Mouse (Mus musculus) CH12.LX (cell line): ENCODE results near the gene Tmem273. TPM values are rescaled to one million over a fixed set of nuclear protein-coding genes. Genes with fewer than 3 reads are reported as not detected.

Experiments used
- DNase-seq: peaks from one replicate; pipeline ENCODE4 v3.0.0-alpha.2; 2013; ENCODE audit errors: extremely low read depth
- H3K27ac ChIP-seq: 2 replicates; pipeline ENCODE4 v1.5.1; 2012; ENCODE audit warnings: low read depth, mild to moderate bottlenecking, control low read depth, moderate library complexity; ENCODE audit not compliant: insufficient read depth
- H3K27me3 ChIP-seq: replicated peaks from 2 replicates; pipeline ENCODE3; 2012; ENCODE audit warnings: inconsistent platforms
- H3K36me3 ChIP-seq, 2 experiments: replicated peaks in 1 of 2; 2 replicates each; pipeline versions ENCODE3 to v1.6.1; 2012; ENCODE audit warnings: inconsistent platforms in 1 of 2, low read length in 1 of 2, mild to moderate bottlenecking in 1 of 2, mixed read lengths in 1 of 2, moderate library complexity in 1 of 2; ENCODE audit not compliant: control insufficient read depth in 1 of 2, insufficient read depth in 1 of 2
- H3K4me1 ChIP-seq, 2 experiments: 2 replicates each; pipeline ENCODE4 v1.6.1; 2012; ENCODE audit warnings: inconsistent platforms in 1 of 2, moderate library complexity in 1 of 2; ENCODE audit not compliant: insufficient read depth in 2 of 2, control insufficient read depth in 1 of 2
- H3K4me2 ChIP-seq: 2 replicates; pipeline ENCODE4 v1.6.1; 2012; ENCODE audit warnings: low read depth, mild to moderate bottlenecking, control low read depth; ENCODE audit not compliant: poor library complexity, insufficient read depth, severe bottlenecking
- H3K4me3 ChIP-seq, 3 experiments: fragments of 150-350 bp in 1 of 3; sonication (generic) in 1 of 3; replicated peaks in 1 of 3; 2 replicates each; pipeline versions ENCODE3 to v1.5.1; 2011 to 2012; ENCODE audit warnings: low read depth in 2 of 3, low read length in 2 of 3, mild to moderate bottlenecking in 2 of 3, moderate library complexity in 2 of 3, control low read depth in 1 of 3, improper control_type of control experiment in 1 of 3, inconsistent platforms in 1 of 3, mixed read lengths in 1 of 3; ENCODE audit not compliant: poor library complexity in 1 of 3
- H3K79me2 ChIP-seq: replicated peaks from 2 replicates; pipeline ENCODE4 v1.6.1; 2012; ENCODE audit warnings: mild to moderate bottlenecking, moderate library complexity; ENCODE audit not compliant: control insufficient read depth, poor library complexity, insufficient read depth, severe bottlenecking; ENCODE audit errors: extremely low read depth
- H3K9ac ChIP-seq: 2 replicates; pipeline ENCODE4 v1.6.1; 2012; ENCODE audit warnings: low read depth, mild to moderate bottlenecking, control low read depth, moderate library complexity; ENCODE audit not compliant: insufficient read depth
- H3K9me3 ChIP-seq: replicated peaks from 2 replicates; pipeline ENCODE3; 2012; ENCODE audit warnings: low read length, inconsistent platforms, mixed read lengths
- CHD2 ChIP-seq: IDR thresholded peaks from 2 replicates; pipeline ENCODE4 v1.6.1; 2011; ENCODE audit warnings: low read length, improper control_type of control experiment
- HCFC1 ChIP-seq: IDR thresholded peaks from 2 replicates; pipeline ENCODE4 v1.6.1; 2012; ENCODE audit warnings: low read depth, mild to moderate bottlenecking, inconsistent platforms, low read length, improper control_type of control experiment
- NRF1 ChIP-seq: IDR thresholded peaks from 2 replicates; pipeline ENCODE4 v1.6.1; 2014; ENCODE audit warnings: low read depth, mild to moderate bottlenecking, inconsistent platforms, low read length, improper control_type of control experiment, moderate library complexity
- SMC3 ChIP-seq: IDR thresholded peaks from 2 replicates; pipeline ENCODE4 v1.6.1; 2011; ENCODE audit warnings: low read depth, low read length, improper control_type of control experiment
- USF2 ChIP-seq: conservative IDR thresholded peaks from 2 replicates; pipeline ENCODE4 v1.6.1; 2011; ENCODE audit warnings: low read depth, low read length, improper control_type of control experiment
- ZC3H11A ChIP-seq: IDR thresholded peaks from 2 replicates; pipeline ENCODE4 v1.6.1; 2012; ENCODE audit warnings: low read depth, mild to moderate bottlenecking, inconsistent platforms, low read length, improper control_type of control experiment
- ZMIZ1 ChIP-seq: IDR thresholded peaks from 2 replicates; pipeline ENCODE4 v1.6.1; 2012; ENCODE audit warnings: low read depth, mild to moderate bottlenecking, inconsistent platforms, low read length, improper control_type of control experiment
- ZNF384 ChIP-seq: IDR thresholded peaks from 2 replicates; pipeline ENCODE4 v1.6.1; 2012; ENCODE audit warnings: low read depth, low read length, improper control_type of control experiment, inconsistent platforms
- dilution Hi-C: fragments of 300-500 bp; cut with MboI; formaldehyde crosslinking; loops from 2 replicates; pipeline ENCODE4 v1.14.3; 2020; ENCODE audit warnings: low sequenced_read_pairs; ENCODE audit not compliant: extremely low pct_unique_long_range_greater_than_20kb, extremely low pct_ligation_motif_present
- in situ Hi-C: fragments of 300-500 bp; cut with MboI; formaldehyde crosslinking; loops from 3 replicates; pipeline ENCODE4 v1.14.3; 2019; ENCODE audit warnings: low sequenced_read_pairs, low pct_ligation_motif_present, low pct_unique_long_range_greater_than_20kb, mixed read lengths
- polyA plus RNA-seq: library from polyadenylated mRNA; unstranded; fragments of >175 nt; gene quantifications from 2 replicates; pipeline ENCODE4 v1.2.1, GENCODE M21; 2012; ENCODE audit warnings: low read depth; ENCODE audit not compliant: insufficient read length
- total RNA-seq, 2 experiments: library from RNA; depleted of rRNA; stranded (reverse); fragments of 300-350 nt in 1 of 2; fragments of >200 nt in 1 of 2; gene quantifications; 2 replicates each; pipeline ENCODE4 v1.2.3; 2012 to 2014

Gene Tmem273
- total and polyA plus RNA-seq, 3 experiments: 0.94 TPM; not detected in 2

DNA sequence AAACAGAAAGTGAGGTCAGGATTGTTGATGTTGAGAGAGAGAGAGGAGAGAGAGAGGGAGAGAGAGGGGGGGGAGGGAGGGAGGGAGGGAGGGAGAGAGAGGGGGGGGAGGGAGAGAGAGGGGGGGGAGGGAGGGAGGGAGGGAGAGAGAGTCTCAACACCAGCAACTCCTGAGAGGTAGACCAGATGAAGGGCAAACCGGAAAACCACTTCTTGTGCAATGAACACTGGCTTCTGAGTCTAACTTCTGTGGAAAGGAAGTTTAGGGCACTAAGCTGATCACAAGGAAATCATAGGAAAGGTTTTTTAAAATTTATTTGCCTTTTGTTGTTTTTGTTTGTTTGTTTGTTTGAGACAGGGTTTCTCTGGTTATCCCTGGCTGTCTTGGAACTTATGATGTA is 23.6 kb upstream of the Tmem273 start:
- H3K79me2 ChIP-seq: no peaks in the 10 kb centered on the region
- H3K9ac ChIP-seq: no peak overlapping the region
- no peaks in the 10 kb centered on the region for H3K36me3 ChIP-seq
- H3K27me3 ChIP-seq: peaks cover 2% of the 10 kb centered on the region
- H3K27ac ChIP-seq: no peak overlapping the region
- no peaks in the 10 kb centered on the region for H3K4me1 ChIP-seq
- no peak for TF ChIP-seq SMC3
- dilution Hi-C loops: no loop called here
- no peak overlapping the region for H3K4me3 ChIP-seq
- no peak overlapping the region for H3K4me2 ChIP-seq
- H3K9me3 ChIP-seq: no peaks in the 10 kb centered on the region
- in situ Hi-C loops: loop anchor here (25.0 kb wide), 1 partner anchor 175 kb away; no protein-coding TSS in a partner anchor
- no peak for DNase-seq

DNA sequence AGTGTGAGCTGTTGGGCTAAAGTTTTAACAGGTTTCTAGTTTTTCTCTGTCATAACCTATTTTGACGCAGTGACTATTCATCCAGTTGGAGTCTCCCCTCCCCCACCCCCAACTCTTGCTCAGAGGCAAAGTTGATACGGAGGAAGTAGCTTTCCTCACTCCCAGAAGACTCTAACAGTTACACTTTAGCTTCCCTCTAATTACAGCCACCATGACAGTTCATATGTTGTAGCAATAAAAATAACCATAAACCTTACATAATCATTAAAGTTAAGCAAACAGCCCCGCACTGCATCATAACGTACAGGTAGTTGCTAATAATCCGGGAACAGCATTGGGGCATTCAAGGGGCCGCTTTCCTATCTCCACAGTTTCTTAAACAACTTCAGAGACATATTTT is 15.2 kb upstream of the Tmem273 start:
- Histone ChIP-seq H3K27ac (no peak overlapping the region), H3K4me3 (no peak overlapping the region), H3K4me1 (no peaks in the 10 kb centered on the region), H3K9me3 (no peaks in the 10 kb centered on the region), H3K79me2 (no peaks in the 10 kb centered on the region), H3K36me3 (no peaks in the 10 kb centered on the region), H3K27me3 (no peaks in the 10 kb centered on the region), H3K9ac (no peak overlapping the region), H3K4me2 (no peak overlapping the region)
- no peak for DNase-seq
- TF ChIP-seq CHD2: peak; percentile 25; the same call in 1 of the 2 replicates
- no peak for TF ChIP-seq ZMIZ1
- in situ Hi-C loops (loop anchor here (25.0 kb wide), 1 partner anchor 167 kb away; no protein-coding TSS in a partner anchor), dilution Hi-C loops (no loop called here)

DNA sequence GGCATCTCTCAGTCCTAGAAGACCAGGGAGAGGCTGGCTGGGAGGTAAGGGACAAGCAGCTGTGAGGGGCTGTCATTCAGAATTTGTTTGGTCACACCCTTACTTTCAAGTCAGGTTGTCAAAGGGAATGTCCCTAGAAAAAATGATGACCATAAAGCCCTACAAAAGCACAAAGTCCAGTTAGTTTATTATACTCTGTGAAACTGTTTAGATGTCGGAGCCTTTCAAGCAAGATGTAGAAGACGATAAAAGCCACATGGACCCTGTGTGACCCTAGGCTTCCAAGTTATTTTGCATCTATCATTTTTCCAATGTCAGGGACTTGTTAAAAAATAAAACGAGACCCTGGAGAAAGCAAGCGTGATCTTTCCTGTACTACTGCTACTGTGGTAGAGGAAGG is 13.7 kb upstream of the Tmem273 start:
- Histone ChIP-seq H3K79me2 (no peaks in the 10 kb centered on the region), H3K9ac (no peak overlapping the region), H3K36me3 (no peaks in the 10 kb centered on the region), H3K27ac (no peak overlapping the region), H3K4me1 (no peaks in the 10 kb centered on the region), H3K27me3 (no peaks in the 10 kb centered on the region), H3K9me3 (no peaks in the 10 kb centered on the region), H3K4me2 (no peak overlapping the region), H3K4me3 (no peak overlapping the region)
- dilution Hi-C loops: no loop called here
- no peak for DNase-seq
- in situ Hi-C loops: loop anchor here (25.0 kb wide), 1 partner anchor 165 kb away; no protein-coding TSS in a partner anchor
- TF ChIP-seq USF2: no peak
- TF ChIP-seq ZNF384: no peak
- no peak for TF ChIP-seq ZC3H11A
- no peak for TF ChIP-seq NRF1
- TF ChIP-seq HCFC1: no peak
